Mouse (Mus musculus): ENCODE results near the gene Gm10486. TPM values are rescaled to one million over a fixed set of nuclear protein-coding genes. Genes with fewer than 3 reads are reported as not detected.
"Not testable (repeated sequence)": the region's sequence is repeated elsewhere in the genome, so short reads cannot be mapped to it uniquely, and the experiment has no call there.

The Gm10486 gene
- polyA plus RNA-seq (2012; rRNA removed) = not detected in 2 replicates

DNA sequence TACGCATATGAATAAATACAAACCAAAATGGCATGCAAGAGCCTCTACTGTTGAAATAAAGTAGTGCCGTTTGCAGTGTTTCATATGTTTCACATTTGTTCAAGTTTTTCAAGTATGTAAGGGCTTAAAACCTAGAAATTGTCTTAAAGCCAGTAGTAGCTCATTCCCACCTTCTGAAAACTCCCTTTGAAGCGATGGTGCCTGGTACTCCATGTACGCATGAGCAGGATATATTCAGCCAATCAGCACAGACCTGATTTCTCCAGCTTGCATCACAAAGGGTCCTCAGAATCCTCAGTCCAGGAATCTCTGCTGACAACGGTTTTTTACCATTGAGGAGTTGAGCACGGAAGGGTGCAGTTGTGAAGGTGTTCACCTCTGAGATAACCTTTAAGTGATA is at the start of gene Gm10486:
Gene Gm10486 (plus strand): TSS at position 301 of the 400 bp plus-strand sequence.
- H3K4me3 ChIP-seq (replicated peaks; ENCODE audit: extremely low read depth, low read depth, low read length); H3K4me1 ChIP-seq (ENCODE audit: control insufficient read depth, insufficient read depth, low read length); DNase-seq: not testable (repeated sequence)
- WGBS = no CpG with 5 or more reads among the region's 6 CpGs

Data from lung, adult 2 months (tissue).